Mouse (Mus musculus) hindbrain, embryonic 16.5 days (tissue): ENCODE measurements at regions not wholly inside any gene's neighbourhood (a gene's known extent, or its start where the extent isn't known, plus 50 kb on each side); places are given as distances from the start of the nearest gene placed in this dataset.

Experiments
- ATAC-seq: fragments of 200-750 bp; cut with Nextera tagmentation; 2 replicates; pipeline ENCODE4 v1.8.0; 2017; ENCODE audit warnings: moderate TSS enrichment, moderate library complexity
- H3K27ac ChIP-seq: fragments of 300-500 bp; sonication (generic); 2 replicates; pipeline ENCODE4 v1.5.1; 2014; ENCODE audit warnings: low read depth, mild to moderate bottlenecking, control low read depth, low read length, moderate library complexity
- H3K27me3 ChIP-seq: fragments of 300-500 bp; sonication (generic); replicated peaks from 2 replicates; pipeline ENCODE4 v1.6.1; 2014; ENCODE audit warnings: low read length; ENCODE audit not compliant: control insufficient read depth, insufficient read depth
- H3K36me3 ChIP-seq: fragments of 300-500 bp; sonication (generic); 2 replicates; pipeline ENCODE4 v1.6.1; 2014; ENCODE audit warnings: mild to moderate bottlenecking, low read length, moderate library complexity, mixed read lengths; ENCODE audit not compliant: control insufficient read depth, insufficient read depth
- H3K4me1 ChIP-seq: fragments of 300-500 bp; sonication (generic); 2 replicates; pipeline ENCODE4 v1.6.1; 2014; ENCODE audit warnings: low read depth, low read length; ENCODE audit not compliant: control insufficient read depth, insufficient read depth
- H3K4me2 ChIP-seq: fragments of 300-500 bp; sonication (generic); 2 replicates; pipeline ENCODE4 v1.6.1; 2014; ENCODE audit warnings: mild to moderate bottlenecking, low read length, control low read depth, moderate library complexity
- H3K4me3 ChIP-seq: fragments of 300-500 bp; sonication (generic); 2 replicates; pipeline ENCODE4 v1.5.1; 2014; ENCODE audit warnings: mild to moderate bottlenecking, low read length, control low read depth, moderate library complexity
- H3K9ac ChIP-seq: fragments of 300-500 bp; sonication (generic); 2 replicates; pipeline ENCODE4 v1.6.1; 2014; ENCODE audit warnings: low read depth, mild to moderate bottlenecking, control low read depth, low read length, moderate library complexity
- H3K9me3 ChIP-seq: fragments of 300-500 bp; sonication (generic); 2 replicates; pipeline ENCODE4 v1.6.1; 2014; ENCODE audit warnings: mild to moderate bottlenecking, low read length, moderate library complexity; ENCODE audit not compliant: control insufficient read depth
- WGBS: fragments of 180-500 bp; shearing (Covaris S2); extraction: QIAGEN DNeasy Blood & Tissue Kit; methylation state at CpG from one replicate; pipeline ENCODE4 v1.1.7; 2014; 5-methylcytosine and 5-hydroxymethylcytosine counted together

GRCm38 (mm10) chr16:89632114-89632622 is 61.2 kb upstream of the Krtap11-1 start:
- Histone ChIP-seq H3K4me3 (no peak overlapping the region), H3K9ac (no peak overlapping the region), H3K27me3 (no peaks in the 10 kb centered on the region), H3K4me1 (no peaks in the 10 kb centered on the region), H3K27ac (no peak overlapping the region), H3K9me3 (no peaks in the 10 kb centered on the region), H3K36me3 (no peaks in the 10 kb centered on the region), H3K4me2 (no peak overlapping the region)
- ATAC-seq: no peak
- 44% methylated on average over 6 of the region's 6 CpGs for WGBS

- H3K4me3 ChIP-seq: no peak overlapping the region
- no peaks in the 10 kb centered on the region for H3K9me3 ChIP-seq
- no peaks in the 10 kb centered on the region for H3K27me3 ChIP-seq
- no peak overlapping the region for H3K4me2 ChIP-seq
- ATAC-seq: no peak
- WGBS: 92% methylated on average over 9 of the region's 9 CpGs
- no peak overlapping the region for H3K27ac ChIP-seq
- no peaks in the 10 kb centered on the region for H3K4me1 ChIP-seq
- H3K9ac ChIP-seq: no peak overlapping the region
- no peaks in the 10 kb centered on the region for H3K36me3 ChIP-seq
These were observed 60.6 kb upstream of the Krtap11-1 start for GRCm38 (mm10) chr16:89631396-89632113.

GRCm38 (mm10) chr16:89625710-89626109 is 54.7 kb upstream of the Krtap11-1 start:
- H3K36me3 ChIP-seq: no peaks in the 10 kb centered on the region
- H3K9me3 ChIP-seq: no peaks in the 10 kb centered on the region
- H3K4me3 ChIP-seq: no peak overlapping the region
- H3K27me3 ChIP-seq: no peaks in the 10 kb centered on the region
- H3K4me1 ChIP-seq: no peaks in the 10 kb centered on the region
- no peak overlapping the region for H3K4me2 ChIP-seq
- H3K9ac ChIP-seq: no peak overlapping the region
- H3K27ac ChIP-seq: no peak overlapping the region
- WGBS: 95% methylated on average over 12 of the region's 12 CpGs
- no peak for ATAC-seq

GRCm38 (mm10) chr16:89625253-89625652 is 54.3 kb upstream of the Krtap11-1 start:
- no peaks in the 10 kb centered on the region for H3K4me1 ChIP-seq
- 87% methylated on average over 12 of the region's 12 CpGs for WGBS
- no peak overlapping the region for H3K27ac ChIP-seq

More at GRCm38 (mm10) chr16:89625253-89625652, 54.3 kb upstream of the Krtap11-1 start:
- ATAC-seq: no peak
- Histone ChIP-seq H3K4me3 (no peak overlapping the region), H3K4me2 (no peak overlapping the region), H3K36me3 (no peaks in the 10 kb centered on the region), H3K27me3 (no peaks in the 10 kb centered on the region), H3K9me3 (no peaks in the 10 kb centered on the region), H3K9ac (no peak overlapping the region)
